Mouse (Mus musculus) heart, embryonic 11.5 days (tissue): ENCODE measurements at regions not wholly inside any gene's neighbourhood (a gene's known extent, or its start where the extent isn't known, plus 50 kb on each side); places are given as distances from the start of the nearest gene placed in this dataset.

Experiments used
- ATAC-seq: fragments of 200-750 bp; cut with Nextera tagmentation; replicated peaks from 2 replicates; pipeline ENCODE4 v1.8.0; 2017; ENCODE audit warnings: moderate library complexity; ENCODE audit not compliant: insufficient number of reproducible peaks, low FRiP score, low TSS enrichment
- H3K27ac ChIP-seq: fragments of 300-500 bp; sonication (generic); 2 replicates; pipeline ENCODE4 v1.5.1; 2014; ENCODE audit warnings: mild to moderate bottlenecking, low read depth, low read length
- H3K27me3 ChIP-seq: fragments of 300-500 bp; sonication (generic); 2 replicates; pipeline ENCODE4 v1.6.1; 2014; ENCODE audit warnings: mild to moderate bottlenecking, low read length, mixed read lengths; ENCODE audit not compliant: control insufficient read depth, insufficient read depth
- H3K36me3 ChIP-seq: fragments of 300-500 bp; sonication (generic); 2 replicates; pipeline ENCODE4 v1.6.1; 2014; ENCODE audit warnings: mild to moderate bottlenecking, low read length, moderate library complexity, mixed read lengths; ENCODE audit not compliant: control insufficient read depth, insufficient read depth
- H3K4me1 ChIP-seq: fragments of 300-500 bp; sonication (generic); 2 replicates; pipeline ENCODE4 v1.6.1; 2014; ENCODE audit warnings: low read length; ENCODE audit not compliant: control insufficient read depth, insufficient read depth
- H3K4me2 ChIP-seq: fragments of 300-500 bp; sonication (generic); 2 replicates; pipeline ENCODE4 v1.6.1; 2014; ENCODE audit warnings: mild to moderate bottlenecking, moderate library complexity
- H3K4me3 ChIP-seq: fragments of 300-500 bp; sonication (generic); 2 replicates; pipeline ENCODE4 v1.5.1; 2014; ENCODE audit warnings: low read depth, low read length
- H3K9ac ChIP-seq: fragments of 300-500 bp; sonication (generic); 2 replicates; pipeline ENCODE4 v1.6.1; 2014; ENCODE audit warnings: mild to moderate bottlenecking, low read depth, low read length, moderate library complexity
- H3K9me3 ChIP-seq: fragments of 300-500 bp; sonication (generic); replicated peaks from 2 replicates; pipeline ENCODE4 v1.6.1; 2016; ENCODE audit warnings: low read length; ENCODE audit not compliant: control insufficient read depth
- WGBS: fragments of 180-500 bp; shearing (Covaris S2); extraction: QIAGEN DNeasy Blood & Tissue Kit; methylation state at CpG from one replicate; pipeline ENCODE4 v1.1.7; 2014; ENCODE audit not compliant: insufficient replicate concordance; 5-methylcytosine and 5-hydroxymethylcytosine counted together

- 46% methylated on average over 10 of the region's 10 CpGs for WGBS
- Histone ChIP-seq H3K9me3 (no peaks in the 10 kb centered on the region), H3K9ac (no peak overlapping the region), H3K27ac (no peak overlapping the region), H3K4me2 (no peak overlapping the region), H3K4me1 (peaks cover 10% of the 10 kb centered on the region), H3K27me3 (no peaks in the 10 kb centered on the region), H3K4me3 (no peak overlapping the region), H3K36me3 (no peaks in the 10 kb centered on the region)
- ATAC-seq = no peak
These were observed 170.8 kb downstream of the Sox4 start for GRCm38 (mm10) chr13:28782497-28783246.

GRCm38 (mm10) chr13:28782081-28782480, 171.4 kb downstream of the Sox4 start:
- Histone ChIP-seq H3K36me3 (no peaks in the 10 kb centered on the region), H3K9ac (no peak overlapping the region), H3K27ac (no peak overlapping the region), H3K27me3 (no peaks in the 10 kb centered on the region), H3K4me3 (no peak overlapping the region), H3K4me1 (peaks cover 10% of the 10 kb centered on the region), H3K4me2 (no peak overlapping the region), H3K9me3 (no peaks in the 10 kb centered on the region)
- ATAC-seq = 0 out of 2 replicates have a peak, but pooled peaks have one; percentile 26
- WGBS = 25% methylated on average over 5 of the region's 5 CpGs

GRCm38 (mm10) chr13:28781660-28782059, 171.9 kb downstream of the Sox4 start:
- Histone ChIP-seq H3K27ac (no peak overlapping the region), H3K4me2 (no peak overlapping the region), H3K4me1 (peaks cover 10% of the 10 kb centered on the region), H3K9ac (no peak overlapping the region), H3K36me3 (no peaks in the 10 kb centered on the region), H3K27me3 (no peaks in the 10 kb centered on the region), H3K9me3 (no peaks in the 10 kb centered on the region), H3K4me3 (no peak overlapping the region)
- 33% methylated on average over 5 of the region's 5 CpGs for WGBS
- ATAC-seq = no peak

GRCm38 (mm10) chr13:28780462-28780861, 173.1 kb downstream of the Sox4 start:
- H3K36me3 ChIP-seq = no peaks in the 10 kb centered on the region
- H3K4me2 ChIP-seq = no peak overlapping the region
- H3K4me1 ChIP-seq = peaks cover 10% of the 10 kb centered on the region
- no peak overlapping the region for H3K27ac ChIP-seq
- no peaks in the 10 kb centered on the region for H3K9me3 ChIP-seq
- H3K9ac ChIP-seq = no peak overlapping the region
- no peaks in the 10 kb centered on the region for H3K27me3 ChIP-seq
- 63% methylated on average over 5 of the region's 5 CpGs for WGBS
- ATAC-seq = no peak
- H3K4me3 ChIP-seq = no peak overlapping the region

GRCm38 (mm10) chr13:28775142-28775815, 178.2 kb downstream of the Sox4 start:
- H3K4me2 ChIP-seq = no peak overlapping the region
- no peak overlapping the region for H3K27ac ChIP-seq
- H3K27me3 ChIP-seq = no peaks in the 10 kb centered on the region
- WGBS = 70% methylated on average over 7 of the region's 7 CpGs
- H3K4me3 ChIP-seq = no peak overlapping the region
- no peaks in the 10 kb centered on the region for H3K36me3 ChIP-seq
- H3K4me1 ChIP-seq = peaks cover 6% of the 10 kb centered on the region; the same call in 1 of the 2 replicates
- ATAC-seq = no peak
- no peaks in the 10 kb centered on the region for H3K9me3 ChIP-seq
- H3K9ac ChIP-seq = no peak overlapping the region

- no peak overlapping the region for H3K4me2 ChIP-seq
- H3K9ac ChIP-seq = no peak overlapping the region
- H3K9me3 ChIP-seq = no peaks in the 10 kb centered on the region
- no peak overlapping the region for H3K4me3 ChIP-seq
- no peaks in the 10 kb centered on the region for H3K27me3 ChIP-seq
- no peak for ATAC-seq
- 77% methylated on average over 7 of the region's 7 CpGs for WGBS
- H3K36me3 ChIP-seq = no peaks in the 10 kb centered on the region
- H3K27ac ChIP-seq = no peak overlapping the region
- peaks cover 6% of the 10 kb centered on the region; the same call in 1 of the 2 replicates for H3K4me1 ChIP-seq
These were observed 178.9 kb downstream of the Sox4 start for GRCm38 (mm10) chr13:28774649-28775048.

GRCm38 (mm10) chr13:28773466-28773865, 180.0 kb downstream of the Sox4 start:
- Histone ChIP-seq H3K4me2 (no peak overlapping the region), H3K27me3 (no peaks in the 10 kb centered on the region), H3K27ac (no peak overlapping the region), H3K9ac (no peak overlapping the region), H3K36me3 (no peaks in the 10 kb centered on the region), H3K4me3 (no peak overlapping the region), H3K9me3 (no peaks in the 10 kb centered on the region), H3K4me1 (peaks cover 12% of the 10 kb centered on the region)
- no peak for ATAC-seq
- 71% methylated on average over 2 of the region's 2 CpGs for WGBS

GRCm38 (mm10) chr13:28770531-28770930, 183.0 kb downstream of the Sox4 start:
- H3K4me1 ChIP-seq = peaks cover 14% of the 10 kb centered on the region
- H3K9me3 ChIP-seq = no peaks in the 10 kb centered on the region
- H3K36me3 ChIP-seq = no peaks in the 10 kb centered on the region
- H3K9ac ChIP-seq = no peak overlapping the region
- H3K27ac ChIP-seq = peak overlapping the region; percentile 7; the same call in 1 of the 2 replicates
- 0 out of 2 replicates have a peak overlapping the region, but pooled peaks have one; percentile 14 for H3K4me3 ChIP-seq
- no peaks in the 10 kb centered on the region for H3K27me3 ChIP-seq
- 10% methylated on average over 13 of the region's 13 CpGs for WGBS
- no peak for ATAC-seq
- H3K4me2 ChIP-seq = peak overlapping the region; percentile 54
